Mouse (Mus musculus): ENCODE measurements at regions not wholly inside any gene's neighbourhood (a gene's known extent, or its start where the extent isn't known, plus 50 kb on each side); places are given as distances from the start of the nearest gene placed in this dataset.

GRCm38 (mm10) chr3:38641733-38642132 lies 157.1 kb upstream of the Ankrd50 start:
- TF ChIP-seq POLR2A (IDR thresholded peaks at IDR 0.05; ENCODE audit: low read depth, low read length): no peak
- TF ChIP-seq CTCF (IDR thresholded peaks at IDR 0.05; ENCODE audit: extremely low read depth, insufficient read depth, insufficient read length, insufficient replicate concordance): no peak
- 83% methylated on average over 1 of the region's 1 CpGs for WGBS
- H3K27ac ChIP-seq (ENCODE audit: insufficient read depth, low read length): no peak overlapping the region
- H3K27me3 ChIP-seq (ENCODE audit: control insufficient read depth, insufficient read depth, low read length): no peaks in the 10 kb centered on the region
- H3K4me1 ChIP-seq (ENCODE audit: control insufficient read depth, insufficient read depth, insufficient read length): no peaks in the 10 kb centered on the region
- H3K4me3 ChIP-seq (ENCODE audit: extremely low read depth, insufficient read depth, insufficient read length): no peak overlapping the region
- no peaks in the 10 kb centered on the region for H3K36me3 ChIP-seq (ENCODE audit: control insufficient read depth, insufficient read depth, low read length)
- DNase-seq (ENCODE audit: low read depth in 1 of 2, low spot score in 2 of 2): no peak

- no peaks in the 10 kb centered on the region for H3K36me3 ChIP-seq (ENCODE audit: control insufficient read depth, insufficient read depth, low read length)
- TF ChIP-seq POLR2A (IDR thresholded peaks at IDR 0.05; ENCODE audit: low read depth, low read length): no peak
- TF ChIP-seq CTCF (IDR thresholded peaks at IDR 0.05; ENCODE audit: extremely low read depth, insufficient read depth, insufficient read length, insufficient replicate concordance): no peak
- 76% methylated on average over 4 of the region's 4 CpGs for WGBS
- no peak overlapping the region for H3K27ac ChIP-seq (ENCODE audit: insufficient read depth, low read length)
- no peak overlapping the region for H3K4me3 ChIP-seq (ENCODE audit: extremely low read depth, insufficient read depth, insufficient read length)
- no peak for DNase-seq (ENCODE audit: low read depth in 1 of 2, low spot score in 2 of 2)
- H3K4me1 ChIP-seq (ENCODE audit: control insufficient read depth, insufficient read depth, insufficient read length): no peaks in the 10 kb centered on the region
- no peaks in the 10 kb centered on the region for H3K27me3 ChIP-seq (ENCODE audit: control insufficient read depth, insufficient read depth, low read length)
Measured at GRCm38 (mm10) chr3:38636806-38637205, 152.2 kb upstream of the Ankrd50 start.

GRCm38 (mm10) chr3:38633347-38633746 lies 148.7 kb upstream of the Ankrd50 start:
- WGBS: 85% methylated on average over 7 of the region's 7 CpGs
- DNase-seq (ENCODE audit: low read depth in 1 of 2, low spot score in 2 of 2): no peak

GRCm38 (mm10) chr3:38625575-38626184 lies 141.0 kb upstream of the Ankrd50 start:
- Histone ChIP-seq H3K36me3 (ENCODE audit: control insufficient read depth, insufficient read depth, low read length) (no peaks in the 10 kb centered on the region), H3K4me3 (ENCODE audit: extremely low read depth, insufficient read depth, insufficient read length) (no peak overlapping the region), H3K27me3 (ENCODE audit: control insufficient read depth, insufficient read depth, low read length) (no peaks in the 10 kb centered on the region), H3K4me1 (ENCODE audit: control insufficient read depth, insufficient read depth, insufficient read length) (no peaks in the 10 kb centered on the region), H3K27ac (ENCODE audit: insufficient read depth, low read length) (no peak overlapping the region)
- TF ChIP-seq CTCF (IDR thresholded peaks at IDR 0.05; ENCODE audit: extremely low read depth, insufficient read depth, insufficient read length, insufficient replicate concordance) (no peak), POLR2A (IDR thresholded peaks at IDR 0.05; ENCODE audit: low read depth, low read length) (no peak)
- DNase-seq (ENCODE audit: low read depth in 1 of 2, low spot score in 2 of 2): no peak
- WGBS: 86% methylated on average over 12 of the region's 12 CpGs

More at GRCm38 (mm10) chr3:38633347-38633746, 148.7 kb upstream of the Ankrd50 start:
- H3K27me3 ChIP-seq (ENCODE audit: control insufficient read depth, insufficient read depth, low read length): no peaks in the 10 kb centered on the region
- H3K4me1 ChIP-seq (ENCODE audit: control insufficient read depth, insufficient read depth, insufficient read length): no peaks in the 10 kb centered on the region
- no peak overlapping the region for H3K27ac ChIP-seq (ENCODE audit: insufficient read depth, low read length)
- no peaks in the 10 kb centered on the region for H3K36me3 ChIP-seq (ENCODE audit: control insufficient read depth, insufficient read depth, low read length)
- no peak overlapping the region for H3K4me3 ChIP-seq (ENCODE audit: extremely low read depth, insufficient read depth, insufficient read length)
- TF ChIP-seq POLR2A (IDR thresholded peaks at IDR 0.05; ENCODE audit: low read depth, low read length): no peak
- TF ChIP-seq CTCF (IDR thresholded peaks at IDR 0.05; ENCODE audit: extremely low read depth, insufficient read depth, insufficient read length, insufficient replicate concordance): no peak

GRCm38 (mm10) chr3:38617989-38618388 lies 133.3 kb upstream of the Ankrd50 start:
- DNase-seq (ENCODE audit: low read depth in 1 of 2, low spot score in 2 of 2): no peak
- Histone ChIP-seq H3K27me3 (ENCODE audit: control insufficient read depth, insufficient read depth, low read length) (no peaks in the 10 kb centered on the region), H3K4me1 (ENCODE audit: control insufficient read depth, insufficient read depth, insufficient read length) (no peaks in the 10 kb centered on the region), H3K4me3 (ENCODE audit: extremely low read depth, insufficient read depth, insufficient read length) (no peak overlapping the region), H3K27ac (ENCODE audit: insufficient read depth, low read length) (no peak overlapping the region), H3K36me3 (ENCODE audit: control insufficient read depth, insufficient read depth, low read length) (no peaks in the 10 kb centered on the region)
- 74% methylated on average over 3 of the region's 3 CpGs for WGBS
- TF ChIP-seq POLR2A (IDR thresholded peaks at IDR 0.05; ENCODE audit: low read depth, low read length) (no peak), CTCF (IDR thresholded peaks at IDR 0.05; ENCODE audit: extremely low read depth, insufficient read depth, insufficient read length, insufficient replicate concordance) (no peak)

- Histone ChIP-seq H3K36me3 (ENCODE audit: control insufficient read depth, insufficient read depth, low read length) (no peaks in the 10 kb centered on the region), H3K4me1 (ENCODE audit: control insufficient read depth, insufficient read depth, insufficient read length) (no peaks in the 10 kb centered on the region), H3K4me3 (ENCODE audit: extremely low read depth, insufficient read depth, insufficient read length) (no peak overlapping the region), H3K27me3 (ENCODE audit: control insufficient read depth, insufficient read depth, low read length) (no peaks in the 10 kb centered on the region), H3K27ac (ENCODE audit: insufficient read depth, low read length) (no peak overlapping the region)
- no peak for TF ChIP-seq POLR2A (IDR thresholded peaks at IDR 0.05; ENCODE audit: low read depth, low read length)
- no peak for DNase-seq (ENCODE audit: low read depth in 1 of 2, low spot score in 2 of 2)
- 88% methylated on average over 8 of the region's 8 CpGs for WGBS
Measured at GRCm38 (mm10) chr3:38617217-38617616, 132.6 kb upstream of the Ankrd50 start.

GRCm38 (mm10) chr3:38613706-38614105 lies 129.1 kb upstream of the Ankrd50 start:
- Histone ChIP-seq H3K4me3 (ENCODE audit: extremely low read depth, insufficient read depth, insufficient read length) (no peak overlapping the region), H3K4me1 (ENCODE audit: control insufficient read depth, insufficient read depth, insufficient read length) (no peaks in the 10 kb centered on the region), H3K36me3 (ENCODE audit: control insufficient read depth, insufficient read depth, low read length) (no peaks in the 10 kb centered on the region), H3K27ac (ENCODE audit: insufficient read depth, low read length) (no peak overlapping the region), H3K27me3 (ENCODE audit: control insufficient read depth, insufficient read depth, low read length) (no peaks in the 10 kb centered on the region)
- no peak for DNase-seq (ENCODE audit: low read depth in 1 of 2, low spot score in 2 of 2)
- TF ChIP-seq CTCF (IDR thresholded peaks at IDR 0.05; ENCODE audit: extremely low read depth, insufficient read depth, insufficient read length, insufficient replicate concordance) (no peak), POLR2A (IDR thresholded peaks at IDR 0.05; ENCODE audit: low read depth, low read length) (no peak)
- WGBS: 76% methylated on average over 6 of the region's 6 CpGs

Measured in spleen, adult 2 months (tissue).